Mouse (Mus musculus) T-cell, adult 66 days (primary cell): ENCODE measurements around the gene Pcbd1. TPM values are rescaled to one million over a fixed set of nuclear protein-coding genes. Genes with fewer than 3 reads are reported as not detected.

Source experiments
- total RNA-seq, 2 experiments: library from RNA; stranded (reverse); gene quantifications; 3 replicates in 1 of 2; 4 replicates in 1 of 2; pipeline ENCODE4 v1.2.4; 2023

Pcbd1 gene
- not detected for total RNA-seq

DNA sequence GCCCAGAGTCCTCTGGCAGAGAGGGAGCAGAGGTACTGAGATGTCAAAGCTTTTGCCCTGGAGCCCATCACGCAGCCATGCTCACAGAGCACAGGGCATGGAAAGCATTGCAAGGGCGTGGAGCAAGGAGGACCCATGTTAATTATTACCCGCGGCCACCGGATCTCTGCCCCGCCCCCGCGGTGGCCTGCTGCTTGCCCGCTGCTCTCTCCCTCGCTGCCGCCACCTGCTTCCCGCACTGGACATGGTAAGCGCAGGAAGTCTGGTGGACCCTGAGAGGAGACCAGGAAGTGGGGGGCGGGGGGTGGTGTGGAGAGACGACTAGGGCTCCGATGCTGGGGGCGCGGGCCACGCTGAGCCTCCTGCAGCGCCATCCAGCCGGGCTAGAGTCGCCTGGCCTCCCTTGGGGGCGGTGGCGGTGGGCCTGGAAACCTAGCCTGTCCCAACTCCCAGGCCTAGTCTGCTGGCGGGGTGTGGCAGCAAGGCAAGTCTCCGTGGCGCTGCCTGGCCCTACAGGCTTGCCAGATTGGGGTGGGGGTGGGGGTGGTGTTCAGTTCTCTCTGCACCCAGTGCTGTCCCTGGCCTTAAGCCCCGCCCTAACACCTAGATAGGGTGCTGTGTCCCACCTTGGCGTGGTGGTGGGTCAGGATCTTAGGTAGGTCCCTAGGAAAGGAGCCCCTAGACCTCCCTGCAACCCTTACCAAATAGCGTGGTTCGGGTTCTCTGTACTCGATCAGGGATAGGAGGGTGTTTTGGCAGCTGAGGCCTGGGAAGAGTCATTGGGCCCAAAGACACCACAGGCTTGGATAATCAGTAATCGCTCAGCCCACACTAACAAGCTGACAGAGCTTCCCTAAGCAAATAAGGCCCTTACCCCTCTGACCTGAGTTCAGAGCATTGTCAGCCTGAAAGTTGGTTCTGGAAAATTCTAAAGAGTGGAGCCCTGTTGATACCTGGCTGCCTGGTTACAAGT lies at the start of gene Pcbd1:
Pcbd1 (plus strand) TSS at position 162 of the 973 bp plus-strand sequence.

Other genes starting within 250 kb of the Pcbd1 start
- 10 to 100 TPM; 52.4 to 53.5 TPM for gene Sgpl1, start 58.4 kb downstream of the Pcbd1 start, total RNA-seq
- not detected for gene Tbata, start 82.6 kb downstream of the Pcbd1 start, total RNA-seq
- gene Adamts14, start 184.1 kb downstream of the Pcbd1 start, total RNA-seq, result 1 to 10 TPM; 2.5 to 2.8 TPM
- 10 to 100 TPM; 41.6 to 48.4 TPM for gene Prf1, start 208.5 kb downstream of the Pcbd1 start, total RNA-seq